Mouse (Mus musculus) spleen, adult 2 months (tissue): ENCODE measurements around the gene Nt5m. TPM values are rescaled to one million over a fixed set of nuclear protein-coding genes. Genes with fewer than 3 reads are reported as not detected.
A peak's percentile ranks its signal among the peaks of the same experiment; 100 is the strongest.

ENCODE experiments used
- DNase-seq, 2 experiments: peaks; one replicate each; pipeline versions ENCODE4 v3.0.0 to v3.0.0-alpha.2; 2012 to 2021; ENCODE audit warnings: low spot score in 2 of 2, low read depth in 1 of 2
- H3K27ac ChIP-seq: fragments of 200-500 bp; 2 replicates; pipeline ENCODE4 v1.5.1; 2012; ENCODE audit warnings: low read length, inconsistent platforms; ENCODE audit not compliant: insufficient read depth
- H3K27me3 ChIP-seq: fragments of 200-500 bp; 2 replicates; pipeline ENCODE4 v1.6.1; 2012; ENCODE audit warnings: mild to moderate bottlenecking, moderate library complexity, low read length, inconsistent platforms; ENCODE audit not compliant: control insufficient read depth, insufficient read depth
- H3K36me3 ChIP-seq: fragments of 200-500 bp; 2 replicates; pipeline ENCODE4 v1.6.1; 2012; ENCODE audit warnings: mild to moderate bottlenecking, low read length, inconsistent platforms; ENCODE audit not compliant: control insufficient read depth, insufficient read depth
- H3K4me1 ChIP-seq: fragments of 200-500 bp; 2 replicates; pipeline ENCODE4 v1.6.1; 2011; ENCODE audit warnings: inconsistent platforms; ENCODE audit not compliant: control insufficient read depth, insufficient read depth, insufficient read length
- H3K4me3 ChIP-seq: fragments of 200-500 bp; 2 replicates; pipeline ENCODE4 v1.5.1; 2011; ENCODE audit warnings: mild to moderate bottlenecking, inconsistent platforms; ENCODE audit not compliant: insufficient read depth, insufficient read length; ENCODE audit errors: extremely low read depth
- CTCF ChIP-seq: fragments of 200-500 bp; IDR thresholded peaks from 2 replicates; pipeline ENCODE4 v1.5.1; 2011; ENCODE audit warnings: mild to moderate bottlenecking, inconsistent platforms; ENCODE audit not compliant: insufficient read depth, insufficient read length, insufficient replicate concordance; ENCODE audit errors: extremely low read depth
- POLR2A ChIP-seq: fragments of 200-500 bp; IDR thresholded peaks from 2 replicates; pipeline ENCODE4 v1.6.1; 2011; ENCODE audit warnings: low read depth, low read length, inconsistent platforms
- WGBS: fragments of 180-500 bp; shearing (Covaris S2); methylation state at CpG from one replicate; pipeline ENCODE4 v1.1.7; 2018; 5-methylcytosine and 5-hydroxymethylcytosine counted together
- polyA plus RNA-seq: library from polyadenylated mRNA; depleted of rRNA; stranded (reverse); fragments of >200 nt; gene quantifications from 2 replicates; pipeline ENCODE4 v1.2.3, GENCODE M21; 2012

The Nt5m gene
- polyA plus RNA-seq, 1 experiment: 16.7 TPM

GRCm38 (mm10) chr11:59864316-59864715, 25.1 kb downstream of the Nt5m start:
- no peak for DNase-seq
- Histone ChIP-seq H3K4me1 (no peaks in the 10 kb centered on the region), H3K4me3 (no peak overlapping the region), H3K36me3 (no peaks in the 10 kb centered on the region), H3K27ac (no peak overlapping the region), H3K27me3 (no peaks in the 10 kb centered on the region)
- TF ChIP-seq CTCF (no peak), POLR2A (no peak)
- WGBS: 84% methylated on average over 6 of the region's 6 CpGs

- Histone ChIP-seq H3K4me1 (no peaks in the 10 kb centered on the region), H3K27me3 (no peaks in the 10 kb centered on the region), H3K4me3 (no peak overlapping the region), H3K27ac (no peak overlapping the region), H3K36me3 (peaks cover 1% of the 10 kb centered on the region; the same call in 1 of the 2 replicates)
- no peak for DNase-seq
- TF ChIP-seq CTCF (no peak), POLR2A (no peak)
- 41% methylated on average over 8 of the region's 8 CpGs for WGBS
These were observed 32.9 kb downstream of the Nt5m start for GRCm38 (mm10) chr11:59872124-59872523.

- no peaks in the 10 kb centered on the region for H3K27me3 ChIP-seq
- H3K4me3 ChIP-seq: no peak overlapping the region
- no peak overlapping the region for H3K27ac ChIP-seq
- H3K36me3 ChIP-seq: peaks cover 2% of the 10 kb centered on the region; the same call in 1 of the 2 replicates
- DNase-seq: peak; percentile 19 to 49
- peaks cover under 1% of the 10 kb centered on the region; the same call in 1 of the 2 replicates for H3K4me1 ChIP-seq
- TF ChIP-seq CTCF (peak; percentile 83), POLR2A (no peak)
- WGBS: 19% methylated on average over 2 of the region's 2 CpGs
These were observed 40.8 kb downstream of the Nt5m start for GRCm38 (mm10) chr11:59880031-59880430.

- peaks cover 8% of the 10 kb centered on the region; the same call in 1 of the 2 replicates for H3K4me1 ChIP-seq
- no peaks in the 10 kb centered on the region for H3K36me3 ChIP-seq
- no peak for DNase-seq
- WGBS: 17% methylated on average over 17 of the region's 17 CpGs
- TF ChIP-seq CTCF (no peak), POLR2A (no peak)
- H3K4me3 ChIP-seq: no peak overlapping the region
- no peaks in the 10 kb centered on the region for H3K27me3 ChIP-seq
- H3K27ac ChIP-seq: no peak overlapping the region
These were observed 46.2 kb downstream of the Nt5m start for GRCm38 (mm10) chr11:59885217-59885986.

GRCm38 (mm10) chr11:59886952-59887351, 47.7 kb downstream of the Nt5m start:
- Histone ChIP-seq H3K4me3 (no peak overlapping the region), H3K36me3 (no peaks in the 10 kb centered on the region), H3K27ac (no peak overlapping the region), H3K27me3 (no peaks in the 10 kb centered on the region), H3K4me1 (peaks cover 8% of the 10 kb centered on the region; the same call in 1 of the 2 replicates)
- WGBS: 81% methylated on average over 1 of the region's 1 CpGs
- TF ChIP-seq POLR2A (no peak), CTCF (no peak)
- DNase-seq: no peak

- Histone ChIP-seq H3K27ac (no peak overlapping the region), H3K4me1 (peaks cover 8% of the 10 kb centered on the region; the same call in 1 of the 2 replicates), H3K27me3 (no peaks in the 10 kb centered on the region), H3K36me3 (no peaks in the 10 kb centered on the region), H3K4me3 (no peak overlapping the region)
- 80% methylated on average over 5 of the region's 5 CpGs for WGBS
- TF ChIP-seq CTCF: no peak
- no peak for TF ChIP-seq POLR2A
- DNase-seq: no peak
These were observed 48.9 kb downstream of the Nt5m start for GRCm38 (mm10) chr11:59888151-59888550.

GRCm38 (mm10) chr11:59891854-59892253, 52.6 kb downstream of the Nt5m start:
- DNase-seq: no peak
- H3K27me3 ChIP-seq: no peaks in the 10 kb centered on the region
- H3K4me3 ChIP-seq: no peak overlapping the region
- no peaks in the 10 kb centered on the region for H3K36me3 ChIP-seq
- peaks cover 9% of the 10 kb centered on the region; the same call in 1 of the 2 replicates for H3K4me1 ChIP-seq
- no peak overlapping the region for H3K27ac ChIP-seq
- 87% methylated on average over 6 of the region's 6 CpGs for WGBS
- no peak for TF ChIP-seq POLR2A
- no peak for TF ChIP-seq CTCF
